Mouse (Mus musculus) kidney, embryonic 16.5 days (tissue): ENCODE data around the gene Elmod1. TPM values are rescaled to one million over a fixed set of nuclear protein-coding genes. Genes with fewer than 3 reads are reported as not detected.
"Not testable (repeated sequence)": the region's sequence is repeated elsewhere in the genome, so short reads cannot be mapped to it uniquely, and the experiment has no call there.

ENCODE experiments used
- ATAC-seq: fragments of 200-750 bp; cut with Nextera tagmentation; 2 replicates; pipeline ENCODE4 v1.8.0; 2017; ENCODE audit warnings: moderate TSS enrichment; ENCODE audit not compliant: low FRiP score, low TSS enrichment
- H3K27ac ChIP-seq: fragments of 300-500 bp; sonication (generic); 2 replicates; pipeline ENCODE4 v1.5.1; 2014; ENCODE audit warnings: low read length
- H3K27me3 ChIP-seq: fragments of 300-500 bp; sonication (generic); 2 replicates; pipeline ENCODE4 v1.6.1; 2014; ENCODE audit warnings: low read length, control low read depth, mixed read lengths; ENCODE audit not compliant: insufficient read depth
- H3K36me3 ChIP-seq: fragments of 300-500 bp; sonication (generic); 2 replicates; pipeline ENCODE4 v1.6.1; 2014; ENCODE audit warnings: low read length, control low read depth, mixed read lengths; ENCODE audit not compliant: insufficient read depth
- H3K4me1 ChIP-seq: fragments of 300-500 bp; sonication (generic); 2 replicates; pipeline ENCODE4 v1.6.1; 2014; ENCODE audit warnings: low read length, control low read depth, mixed read lengths; ENCODE audit not compliant: insufficient read depth
- H3K4me2 ChIP-seq: fragments of 300-500 bp; sonication (generic); replicated peaks from 2 replicates; pipeline ENCODE4 v1.6.1; 2014; ENCODE audit warnings: low read depth, low read length
- H3K4me3 ChIP-seq: fragments of 300-500 bp; sonication (generic); 2 replicates; pipeline ENCODE4 v1.5.1; 2014; ENCODE audit warnings: mild to moderate bottlenecking, low read length
- H3K9ac ChIP-seq: fragments of 300-500 bp; sonication (generic); replicated peaks from 2 replicates; pipeline ENCODE4 v1.6.1; 2014; ENCODE audit warnings: low read length
- H3K9me3 ChIP-seq: fragments of 300-500 bp; sonication (generic); 2 replicates; pipeline ENCODE4 v1.6.1; 2016; ENCODE audit warnings: low read length, control low read depth
- WGBS: fragments of 180-500 bp; shearing (Covaris S2); extraction: QIAGEN DNeasy Blood & Tissue Kit; methylation state at CpG from one replicate; pipeline ENCODE4 v1.1.7; 2014; 5-methylcytosine and 5-hydroxymethylcytosine counted together
- polyA plus RNA-seq: library from polyadenylated mRNA; unstranded; fragments of >200 nt; fragmentation: Nextera tagmentation; extraction: Ambion mirVana; gene quantifications from 2 replicates; pipeline ENCODE4 v1.2.1, GENCODE M21; 2015

Elmod1 gene
- 0.41 and 0.55 TPM in 2 replicates for polyA plus RNA-seq

DNA sequence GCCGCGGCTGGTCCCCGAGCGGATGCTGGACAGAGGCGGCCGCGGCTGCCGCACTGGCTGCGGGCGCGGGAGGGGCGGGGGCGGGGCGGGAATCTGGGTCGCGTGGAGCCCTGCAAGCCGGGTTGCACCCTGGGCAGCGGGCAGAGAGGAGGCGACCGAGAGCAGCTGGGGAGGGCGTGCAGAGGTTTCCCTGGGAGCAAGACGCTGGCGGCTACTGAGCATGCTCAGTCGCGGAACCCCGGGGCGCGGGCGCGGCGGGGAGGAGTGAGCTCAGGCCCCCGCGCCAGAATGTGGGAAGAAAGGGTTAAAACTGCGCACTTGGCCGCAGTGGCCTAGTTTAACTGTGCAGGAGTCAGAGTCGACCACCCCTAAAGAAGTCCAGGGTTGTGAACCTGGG is at the start of gene Elmod1:
Gene Elmod1, minus strand, starts transcription at position 180 of the 397 bp plus-strand sequence.
- Histone ChIP-seq H3K4me2 (peak within 1 kb of the TSS; percentile 82), H3K36me3 (no peaks in the 10 kb centered on the region), H3K9me3 (no peaks in the 10 kb centered on the region), H3K27me3 (peaks cover 32% of the 10 kb centered on the region), H3K9ac (peak within 1 kb of the TSS; percentile 48; the same call in 1 of the 2 replicates), H3K4me1 (0 out of 2 replicates have a peak, but pooled peaks cover 6% of the 10 kb centered on the region), H3K27ac (no peak within 1 kb of the TSS), H3K4me3 (peak within 1 kb of the TSS; percentile 59)
- 1% methylated on average over 36 of the region's 36 CpGs for WGBS
- peak; percentile 91; the same call in 1 of the 2 replicates for ATAC-seq

GRCm38 (mm10) chr9:54022795-54023194 is 47.7 kb upstream of the Elmod1 start:
- H3K4me3 ChIP-seq: no peak overlapping the region
- H3K9me3 ChIP-seq: peaks cover 5% of the 10 kb centered on the region; the same call in 1 of the 2 replicates
- 73% methylated on average over 3 of the region's 3 CpGs for WGBS
- ATAC-seq: no peak
- H3K4me1 ChIP-seq: no peaks in the 10 kb centered on the region
- no peak overlapping the region for H3K4me2 ChIP-seq
- no peaks in the 10 kb centered on the region for H3K36me3 ChIP-seq
- H3K9ac ChIP-seq: no peak overlapping the region
- no peak overlapping the region for H3K27ac ChIP-seq
- no peaks in the 10 kb centered on the region for H3K27me3 ChIP-seq

DNA sequence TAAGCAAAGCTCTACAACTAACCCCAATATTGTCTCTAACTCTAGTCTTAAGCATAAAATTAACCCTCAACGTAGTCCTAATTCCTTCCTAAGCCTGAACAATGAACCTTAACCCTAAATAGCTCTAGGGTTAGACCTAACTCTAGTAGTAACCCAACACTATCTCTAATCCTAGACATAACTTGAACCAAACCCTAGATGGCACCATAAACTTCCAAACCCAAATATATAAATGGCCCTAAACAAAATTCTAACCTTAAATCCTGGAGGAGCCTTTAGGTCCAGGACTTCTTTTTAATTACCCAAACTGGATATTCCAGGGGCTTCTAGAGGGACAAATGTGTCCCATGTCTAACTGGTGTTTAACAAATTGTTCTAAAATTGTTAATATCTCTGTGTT is 19.4 kb upstream of the Elmod1 start:
- no peak for ATAC-seq
- H3K4me1 ChIP-seq: no peaks in the 10 kb centered on the region
- H3K27me3 ChIP-seq: no peaks in the 10 kb centered on the region
- no peak overlapping the region for H3K4me2 ChIP-seq
- H3K27ac ChIP-seq: no peak overlapping the region
- H3K36me3 ChIP-seq: no peaks in the 10 kb centered on the region
- H3K4me3 ChIP-seq: no peak overlapping the region
- no peaks in the 10 kb centered on the region for H3K9me3 ChIP-seq
- no peak overlapping the region for H3K9ac ChIP-seq
- 58% methylated on average over 1 of the region's 1 CpGs for WGBS

- not testable (repeated sequence) for H3K4me1 ChIP-seq, H3K36me3 ChIP-seq, ATAC-seq, H3K27me3 ChIP-seq, H3K27ac ChIP-seq, H3K4me2 ChIP-seq, H3K9me3 ChIP-seq, H3K4me3 ChIP-seq, H3K9ac ChIP-seq
Observed at GRCm38 (mm10) chr9:53992567-53992966, 17.5 kb upstream of the Elmod1 start.

GRCm38 (mm10) chr9:53990921-53991320 is 15.8 kb upstream of the Elmod1 start:
- H3K27me3 ChIP-seq: no peaks in the 10 kb centered on the region
- ATAC-seq: peak; percentile 75; the same call in 1 of the 2 replicates
- H3K27ac ChIP-seq: no peak overlapping the region
- no peaks in the 10 kb centered on the region for H3K36me3 ChIP-seq
- WGBS: 3% methylated on average over 3 of the region's 3 CpGs
- H3K4me2 ChIP-seq: 0 out of 2 replicates have a peak overlapping the region, but pooled peaks have one; percentile 10
- H3K9me3 ChIP-seq: no peaks in the 10 kb centered on the region
- no peak overlapping the region for H3K9ac ChIP-seq
- H3K4me1 ChIP-seq: no peaks in the 10 kb centered on the region
- no peak overlapping the region for H3K4me3 ChIP-seq

- 31% methylated on average over 3 of the region's 3 CpGs for WGBS
- H3K9ac ChIP-seq: no peak overlapping the region
Observed at GRCm38 (mm10) chr9:53986972-53987371, 11.9 kb upstream of the Elmod1 start.

GRCm38 (mm10) chr9:53984868-53985267 is 9.8 kb upstream of the Elmod1 start:
- H3K4me1 ChIP-seq: no peaks in the 10 kb centered on the region
- 42% methylated on average over 9 of the region's 9 CpGs for WGBS
- no peak overlapping the region for H3K27ac ChIP-seq
- H3K9me3 ChIP-seq: no peaks in the 10 kb centered on the region
- H3K36me3 ChIP-seq: no peaks in the 10 kb centered on the region
- no peak overlapping the region for H3K9ac ChIP-seq
- H3K4me3 ChIP-seq: no peak overlapping the region
- no peak for ATAC-seq
- H3K4me2 ChIP-seq: no peak overlapping the region
- no peaks in the 10 kb centered on the region for H3K27me3 ChIP-seq

More at GRCm38 (mm10) chr9:53986972-53987371, 11.9 kb upstream of the Elmod1 start:
- no peak overlapping the region for H3K4me2 ChIP-seq
- H3K4me1 ChIP-seq: no peaks in the 10 kb centered on the region
- H3K27ac ChIP-seq: no peak overlapping the region
- ATAC-seq: no peak
- no peaks in the 10 kb centered on the region for H3K27me3 ChIP-seq
- H3K9me3 ChIP-seq: no peaks in the 10 kb centered on the region
- no peaks in the 10 kb centered on the region for H3K36me3 ChIP-seq
- H3K4me3 ChIP-seq: no peak overlapping the region

- Histone ChIP-seq H3K4me2 (peak overlapping the region; percentile 82), H3K27me3 (peaks cover 32% of the 10 kb centered on the region), H3K9me3 (no peaks in the 10 kb centered on the region), H3K4me3 (peak overlapping the region; percentile 59), H3K4me1 (0 out of 2 replicates have a peak, but pooled peaks cover 6% of the 10 kb centered on the region), H3K36me3 (no peaks in the 10 kb centered on the region), H3K9ac (peak overlapping the region; percentile 48; the same call in 1 of the 2 replicates), H3K27ac (no peak overlapping the region)
- WGBS: under 1% methylated on average over 42 of the region's 42 CpGs
- ATAC-seq: peak; percentile 65; the same call in 1 of the 2 replicates
Observed at GRCm38 (mm10) chr9:53974328-53975121, 576 bp downstream of the Elmod1 start.

DNA sequence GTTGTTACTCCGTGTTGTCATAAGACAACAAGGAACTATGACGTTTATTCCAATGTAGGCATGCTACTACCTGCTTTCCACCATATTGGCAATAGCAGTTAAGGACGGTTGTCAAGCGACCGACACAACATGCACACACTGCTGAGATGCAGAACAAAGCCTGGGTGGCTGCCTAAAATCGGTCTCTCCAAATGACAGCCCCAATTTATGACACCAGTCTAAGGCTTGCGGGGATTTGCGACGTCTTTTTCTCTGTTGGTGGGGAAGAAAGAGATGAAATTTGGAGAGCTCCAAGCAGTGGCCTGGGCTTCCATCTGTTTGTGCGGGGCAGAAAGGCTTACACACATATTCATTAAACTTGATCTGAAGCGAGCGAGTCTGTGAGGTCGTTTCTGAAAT is 1.2 kb downstream of the Elmod1 start:
- H3K4me3 ChIP-seq: peak overlapping the region; percentile 59; the same call in 1 of the 2 replicates
- peak overlapping the region; percentile 82 for H3K4me2 ChIP-seq
- no peak for ATAC-seq

DNA sequence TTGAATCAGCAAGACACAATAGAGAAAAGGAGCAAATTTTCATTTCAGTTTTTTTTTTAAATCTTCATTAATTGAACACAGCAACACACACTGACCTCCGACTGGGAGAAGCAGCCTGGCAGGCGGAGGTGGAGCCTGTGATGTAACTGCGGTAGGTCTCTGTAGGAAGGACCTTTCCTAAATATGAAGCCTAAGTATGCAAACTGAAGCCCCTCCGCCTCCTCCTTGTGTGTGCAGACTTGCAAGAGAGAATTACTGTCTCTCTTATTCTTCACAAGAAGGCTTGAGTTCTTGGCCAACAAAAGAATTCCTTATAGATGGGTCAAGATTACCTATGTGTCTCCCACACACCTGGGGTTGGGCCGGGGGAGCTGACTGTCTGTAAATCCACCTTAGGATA is 1.9 kb downstream of the Elmod1 start:
- H3K36me3 ChIP-seq: no peaks in the 10 kb centered on the region
- no peak overlapping the region for H3K4me2 ChIP-seq
- H3K4me3 ChIP-seq: no peak overlapping the region
- peaks cover 32% of the 10 kb centered on the region for H3K27me3 ChIP-seq
- 0 out of 2 replicates have a peak, but pooled peaks cover 6% of the 10 kb centered on the region for H3K4me1 ChIP-seq
- no peak overlapping the region for H3K9ac ChIP-seq
- WGBS: 73% methylated on average over 5 of the region's 5 CpGs
- no peaks in the 10 kb centered on the region for H3K9me3 ChIP-seq
- H3K27ac ChIP-seq: no peak overlapping the region
- no peak for ATAC-seq

More for the DNA sequence above, 1.2 kb downstream of the Elmod1 start:
- H3K36me3 ChIP-seq: no peaks in the 10 kb centered on the region
- H3K9me3 ChIP-seq: no peaks in the 10 kb centered on the region
- no peak overlapping the region for H3K27ac ChIP-seq
- WGBS: 21% methylated on average over 13 of the region's 13 CpGs
- H3K9ac ChIP-seq: no peak overlapping the region
- 0 out of 2 replicates have a peak, but pooled peaks cover 6% of the 10 kb centered on the region for H3K4me1 ChIP-seq
- peaks cover 32% of the 10 kb centered on the region for H3K27me3 ChIP-seq
